Mouse (Mus musculus): ENCODE results near the gene Atp2c2. TPM values are rescaled to one million over a fixed set of nuclear protein-coding genes. Genes with fewer than 3 reads are reported as not detected.

Atp2c2 gene
- polyA plus RNA-seq, 1 experiment: 0.02 TPM

DNA sequence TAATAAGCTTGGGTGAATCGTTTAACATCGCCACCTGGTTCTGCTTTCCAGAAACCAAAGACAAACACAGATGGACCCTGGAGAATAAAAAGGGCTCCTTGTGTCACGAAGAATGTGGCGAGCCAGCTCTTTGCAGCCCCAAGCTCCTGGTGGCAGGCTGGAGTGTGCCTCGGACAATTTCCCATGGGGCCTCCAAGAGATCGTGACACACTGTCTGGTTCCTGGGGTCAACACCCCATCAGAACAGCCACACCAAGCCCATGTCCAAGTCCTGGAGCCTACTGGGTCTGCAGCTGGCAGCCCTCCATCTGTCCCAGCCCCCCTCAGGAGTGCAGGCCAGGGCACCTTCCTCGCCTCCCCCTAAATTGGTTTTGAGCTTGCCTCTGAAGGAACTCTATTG is 78.0 kb downstream of the Atp2c2 start:
- no peaks in the 10 kb centered on the region for H3K79me2 ChIP-seq (ENCODE audit: control insufficient read depth, insufficient read depth)
- H3K4me3 ChIP-seq (ENCODE audit: insufficient read depth, poor library complexity, severe bottlenecking): peak overlapping the region; percentile 46
- H3K79me3 ChIP-seq (ENCODE audit: low read depth): no peaks in the 10 kb centered on the region
- TF ChIP-seq MYOG (IDR thresholded peaks at IDR 0.05; ENCODE audit: control insufficient read depth, extremely low read depth, insufficient read length) (no peak), CTCF (IDR thresholded peaks at IDR 0.05; ENCODE audit: control insufficient read depth, insufficient read depth, insufficient read length) (no peak), MYOD1 (IDR thresholded peaks at IDR 0.05; ENCODE audit: control insufficient read depth, insufficient read length, low read depth) (no peak)
- H3K36me3 ChIP-seq (ENCODE audit: control insufficient read depth, insufficient read depth): no peaks in the 10 kb centered on the region
- peak overlapping the region; percentile 83 for H3ac ChIP-seq (ENCODE audit: control insufficient read depth, insufficient read length, low read depth)
- no peaks in the 10 kb centered on the region for H3K27me3 ChIP-seq (ENCODE audit: control insufficient read depth, insufficient read depth, insufficient read length)

- Histone ChIP-seq H3ac (ENCODE audit: control insufficient read depth, insufficient read length, low read depth) (peak within 1 kb of the TSS; percentile 83), H3K4me3 (ENCODE audit: insufficient read depth, poor library complexity, severe bottlenecking) (peak within 1 kb of the TSS; percentile 46), H3K36me3 (ENCODE audit: control insufficient read depth, insufficient read depth) (no peaks in the 10 kb centered on the region), H3K79me3 (ENCODE audit: low read depth) (no peaks in the 10 kb centered on the region), H3K27me3 (ENCODE audit: control insufficient read depth, insufficient read depth, insufficient read length) (no peaks in the 10 kb centered on the region), H3K79me2 (ENCODE audit: control insufficient read depth, insufficient read depth) (no peaks in the 10 kb centered on the region)
- TF ChIP-seq MAX (IDR thresholded peaks at IDR 0.05) (no peak), FOSL1 (IDR thresholded peaks at IDR 0.05; ENCODE audit: insufficient read depth, low read length, poor library complexity, severe bottlenecking) (no peak), USF1 (IDR thresholded peaks at IDR 0.05; ENCODE audit: low read depth) (no peak), CEBPB (IDR thresholded peaks at IDR 0.05; ENCODE audit: low read depth) (no peak), MYOD1 (IDR thresholded peaks at IDR 0.05; ENCODE audit: control insufficient read depth, insufficient read length, low read depth) (no peak), CTCF (IDR thresholded peaks at IDR 0.05; ENCODE audit: control insufficient read depth, insufficient read depth, insufficient read length) (no peak)
Observed at GRCm38 (mm10) chr8:119778263-119778662, 78.5 kb downstream of the Atp2c2 start, which contains the start of gene Tldc1. Gene Tldc1 (minus strand): TSS chr8:119778416.

- H3K79me2 ChIP-seq (ENCODE audit: control insufficient read depth, insufficient read depth): no peaks in the 10 kb centered on the region
- H3K36me3 ChIP-seq (ENCODE audit: control insufficient read depth, insufficient read depth): no peaks in the 10 kb centered on the region
- H3ac ChIP-seq (ENCODE audit: control insufficient read depth, insufficient read length, low read depth): no peak overlapping the region
- no peaks in the 10 kb centered on the region for H3K27me3 ChIP-seq (ENCODE audit: control insufficient read depth, insufficient read depth, insufficient read length)
- no peak overlapping the region for H3K4me3 ChIP-seq (ENCODE audit: insufficient read depth, poor library complexity, severe bottlenecking)
- H3K79me3 ChIP-seq (ENCODE audit: low read depth): no peaks in the 10 kb centered on the region
- TF ChIP-seq CTCF (IDR thresholded peaks at IDR 0.05; ENCODE audit: control insufficient read depth, insufficient read depth, insufficient read length) (peak; percentile 92), CEBPB (IDR thresholded peaks at IDR 0.05; ENCODE audit: low read depth) (no peak), MAX (IDR thresholded peaks at IDR 0.05) (peak; percentile 93), USF1 (IDR thresholded peaks at IDR 0.05; ENCODE audit: low read depth) (peak; percentile 86), MYOD1 (IDR thresholded peaks at IDR 0.05; ENCODE audit: control insufficient read depth, insufficient read length, low read depth) (no peak), FOSL1 (IDR thresholded peaks at IDR 0.05; ENCODE audit: insufficient read depth, low read length, poor library complexity, severe bottlenecking) (no peak), MYOG (IDR thresholded peaks at IDR 0.05; ENCODE audit: control insufficient read depth, extremely low read depth, insufficient read length) (no peak)
Observed at GRCm38 (mm10) chr8:119779013-119779737, 79.4 kb downstream of the Atp2c2 start.

GRCm38 (mm10) chr8:119780402-119781049 is 80.7 kb downstream of the Atp2c2 start:
- H3K36me3 ChIP-seq (ENCODE audit: control insufficient read depth, insufficient read depth): no peaks in the 10 kb centered on the region
- no peaks in the 10 kb centered on the region for H3K79me3 ChIP-seq (ENCODE audit: low read depth)
- no peak overlapping the region for H3ac ChIP-seq (ENCODE audit: control insufficient read depth, insufficient read length, low read depth)
- H3K27me3 ChIP-seq (ENCODE audit: control insufficient read depth, insufficient read depth, insufficient read length): no peaks in the 10 kb centered on the region
- TF ChIP-seq FOSL1 (IDR thresholded peaks at IDR 0.05; ENCODE audit: insufficient read depth, low read length, poor library complexity, severe bottlenecking) (no peak), MAX (IDR thresholded peaks at IDR 0.05) (no peak)
- no peaks in the 10 kb centered on the region for H3K79me2 ChIP-seq (ENCODE audit: control insufficient read depth, insufficient read depth)
- H3K4me3 ChIP-seq (ENCODE audit: insufficient read depth, poor library complexity, severe bottlenecking): no peak overlapping the region

DNA sequence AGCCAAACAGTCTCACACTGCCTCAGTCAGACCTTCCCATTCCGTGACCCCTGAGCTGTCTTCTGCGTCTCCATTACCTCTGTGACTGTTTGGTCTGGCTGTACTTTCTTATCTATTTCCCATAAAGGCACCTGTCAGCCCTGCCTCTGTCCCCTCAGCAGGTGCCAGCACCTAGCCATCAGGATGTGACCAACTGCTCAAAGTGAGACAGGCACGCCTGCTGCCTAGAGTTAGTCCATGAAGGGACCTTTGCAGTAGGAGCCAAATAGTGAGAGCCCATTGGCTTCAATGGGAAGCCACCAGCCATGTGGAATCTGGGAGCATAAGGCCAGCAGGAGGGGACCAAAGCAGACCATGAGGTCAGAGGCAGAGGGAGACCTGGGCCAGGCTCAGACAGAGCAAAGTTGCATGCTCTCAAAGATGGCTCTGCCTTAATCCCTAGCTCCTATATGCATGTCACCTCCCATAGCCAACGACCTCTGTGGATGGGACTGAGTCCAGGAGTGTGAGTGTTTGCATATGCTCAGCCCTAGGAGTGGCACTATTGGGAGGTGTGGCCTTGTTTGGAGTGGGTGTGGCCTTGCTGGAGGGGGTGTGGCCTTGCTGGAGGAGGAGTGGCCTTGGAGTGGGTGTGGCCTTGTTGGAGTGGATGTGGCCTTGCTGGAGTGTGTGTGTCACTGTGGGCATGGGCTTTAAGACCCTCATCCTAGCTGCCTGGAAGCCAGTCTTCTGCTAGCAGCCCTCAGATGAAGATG is 81.5 kb downstream of the Atp2c2 start:
- H3K27me3 ChIP-seq (ENCODE audit: control insufficient read depth, insufficient read depth, insufficient read length): no peaks in the 10 kb centered on the region
- H3K4me3 ChIP-seq (ENCODE audit: insufficient read depth, poor library complexity, severe bottlenecking): no peak overlapping the region
- no peaks in the 10 kb centered on the region for H3K36me3 ChIP-seq (ENCODE audit: control insufficient read depth, insufficient read depth)
- no peaks in the 10 kb centered on the region for H3K79me3 ChIP-seq (ENCODE audit: low read depth)
- TF ChIP-seq MYOG (IDR thresholded peaks at IDR 0.05; ENCODE audit: control insufficient read depth, extremely low read depth, insufficient read length) (no peak), CTCF (IDR thresholded peaks at IDR 0.05; ENCODE audit: control insufficient read depth, insufficient read depth, insufficient read length) (no peak), FOSL1 (IDR thresholded peaks at IDR 0.05; ENCODE audit: insufficient read depth, low read length, poor library complexity, severe bottlenecking) (no peak), MAX (IDR thresholded peaks at IDR 0.05) (no peak), MYOD1 (IDR thresholded peaks at IDR 0.05; ENCODE audit: control insufficient read depth, insufficient read length, low read depth) (no peak)
- no peak overlapping the region for H3ac ChIP-seq (ENCODE audit: control insufficient read depth, insufficient read length, low read depth)
- no peaks in the 10 kb centered on the region for H3K79me2 ChIP-seq (ENCODE audit: control insufficient read depth, insufficient read depth)

All from C2C12 (cell line).